Mouse (Mus musculus) urinary bladder, postnatal 36 days (tissue): ENCODE measurements around the gene Arsb.

Experiments used
- DNase-seq, 2 experiments: peaks; one replicate each; pipeline ENCODE4 v3.0.0; 2022; ENCODE audit warnings: low spot score in 2 of 2, mixed read lengths in 1 of 2

Arsb gene

GRCm38 (mm10) chr13:93921831-93922565 lies 150.6 kb downstream of the Arsb start:
- no peak for DNase-seq

- no peak for DNase-seq
These were observed 151.1 kb downstream of the Arsb start for GRCm38 (mm10) chr13:93922566-93922910.

GRCm38 (mm10) chr13:93924735-93925432 lies 153.5 kb downstream of the Arsb start:
- no peak for DNase-seq

- no peak for DNase-seq
These were observed 159.3 kb downstream of the Arsb start for GRCm38 (mm10) chr13:93930561-93931340.

GRCm38 (mm10) chr13:93936455-93936854 lies 165.0 kb downstream of the Arsb start:
- DNase-seq, result peak in 1 of 2 experiments; percentile 24

GRCm38 (mm10) chr13:93938118-93938517 lies 166.7 kb downstream of the Arsb start:
- no peak for DNase-seq

GRCm38 (mm10) chr13:93939363-93940127 lies 168.1 kb downstream of the Arsb start:
- peak; percentile 26 to 36 for DNase-seq

- DNase-seq, result peak; percentile 13 to 27
These were observed 169.5 kb downstream of the Arsb start for GRCm38 (mm10) chr13:93940742-93941531.

GRCm38 (mm10) chr13:93950996-93951395 lies 179.6 kb downstream of the Arsb start:
- no peak for DNase-seq

GRCm38 (mm10) chr13:93951555-93951954 lies 180.1 kb downstream of the Arsb start:
- no peak for DNase-seq

GRCm38 (mm10) chr13:93952466-93952865 lies 181.0 kb downstream of the Arsb start:
- DNase-seq, result no peak

- no peak for DNase-seq
These were observed 186.5 kb downstream of the Arsb start for GRCm38 (mm10) chr13:93957907-93958306.

GRCm38 (mm10) chr13:93966271-93966670 lies 194.8 kb downstream of the Arsb start:
- DNase-seq, result no peak

GRCm38 (mm10) chr13:93967138-93967537 lies 195.7 kb downstream of the Arsb start:
- peak in 1 of 2 experiments; percentile 31 for DNase-seq

- DNase-seq, result no peak
These were observed 198.7 kb downstream of the Arsb start for GRCm38 (mm10) chr13:93970115-93970514.

GRCm38 (mm10) chr13:93972423-93972822 lies 201.0 kb downstream of the Arsb start:
- DNase-seq, result no peak

GRCm38 (mm10) chr13:93975668-93976067 lies 204.2 kb downstream of the Arsb start:
- DNase-seq, result no peak

GRCm38 (mm10) chr13:93976897-93977530 lies 205.6 kb downstream of the Arsb start:
- DNase-seq, result no peak

GRCm38 (mm10) chr13:93978703-93979495 lies 207.5 kb downstream of the Arsb start:
- DNase-seq, result no peak

GRCm38 (mm10) chr13:93979754-93980153 lies 208.3 kb downstream of the Arsb start:
- DNase-seq, result no peak
